Mouse (Mus musculus): ENCODE results near the gene Ergic1.

DNA sequence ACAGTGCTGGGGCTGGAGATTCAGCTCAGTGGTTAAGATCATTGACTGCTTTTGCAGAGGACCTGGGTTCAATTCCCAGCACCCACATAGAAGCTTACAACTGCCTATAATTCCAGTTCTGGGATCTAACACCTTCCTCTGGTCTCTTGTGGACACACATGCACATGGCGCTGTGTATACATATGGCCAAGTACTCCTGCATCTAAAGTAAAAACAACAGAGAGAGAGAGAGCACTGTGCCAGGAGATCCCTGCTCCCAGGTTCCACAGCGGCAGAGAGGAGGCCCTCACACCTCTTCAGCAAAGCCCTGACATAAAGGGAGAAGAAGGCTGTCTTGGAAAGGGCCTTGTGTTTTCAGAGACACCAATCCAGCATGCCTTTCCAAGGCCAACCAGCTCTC is 82.7 kb downstream of the Ergic1 start:
- no peak for TF ChIP-seq CTCF (IDR thresholded peaks at IDR 0.05; ENCODE audit: extremely low read depth, insufficient read length, insufficient replicate concordance, low read depth, low read length)
- TF ChIP-seq POLR2A (IDR thresholded peaks at IDR 0.05; ENCODE audit: low read depth, low read length), result no peak
